Mouse (Mus musculus): ENCODE measurements around the gene Enthd1. TPM values are rescaled to one million over a fixed set of nuclear protein-coding genes. Genes with fewer than 3 reads are reported as not detected.
A peak's percentile ranks its signal among the peaks of the same experiment; 100 is the strongest.
"Not testable (repeated sequence)": the region's sequence is repeated elsewhere in the genome, so short reads cannot be mapped to it uniquely, and the experiment has no call there.

Enthd1 gene
- polyA plus RNA-seq, 1 experiment from 2014 or later = not detected

DNA sequence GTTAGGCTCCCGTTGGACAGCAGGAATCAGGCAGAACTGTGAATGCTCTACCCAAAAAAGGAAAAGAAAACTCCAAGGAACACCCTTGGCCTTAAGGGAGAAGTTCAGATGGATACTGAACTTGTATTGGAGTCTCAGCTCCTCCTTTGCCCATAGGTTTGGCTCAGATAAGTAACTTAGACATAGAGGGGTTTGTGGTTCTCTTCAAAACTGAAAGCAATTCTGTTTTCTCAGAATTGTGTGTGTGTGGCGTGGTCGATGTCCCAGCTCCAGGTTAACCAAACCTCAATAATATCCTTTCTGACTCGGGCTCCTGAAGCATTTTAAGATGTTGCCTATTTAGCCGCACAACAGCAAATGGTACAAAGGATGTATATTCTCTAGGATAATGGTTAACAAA lies 25.7 kb upstream of the Enthd1 start:
- H3K27ac ChIP-seq = no peak overlapping the region
- no peaks in the 10 kb centered on the region for H3K9me3 ChIP-seq
- no peak overlapping the region for H3K4me2 ChIP-seq
- ATAC-seq (ENCODE audit: low FRiP score) = no peak
- 0 out of 2 replicates have a peak, but pooled peaks cover 3% of the 10 kb centered on the region for H3K27me3 ChIP-seq
- no peak overlapping the region for H3K9ac ChIP-seq
- H3K4me1 ChIP-seq = peaks cover 11% of the 10 kb centered on the region
- no peaks in the 10 kb centered on the region for H3K36me3 ChIP-seq (replicated peaks)
- H3K4me3 ChIP-seq (replicated peaks) = no peak overlapping the region
- 92% methylated on average over 5 of the region's 5 CpGs for WGBS

DNA sequence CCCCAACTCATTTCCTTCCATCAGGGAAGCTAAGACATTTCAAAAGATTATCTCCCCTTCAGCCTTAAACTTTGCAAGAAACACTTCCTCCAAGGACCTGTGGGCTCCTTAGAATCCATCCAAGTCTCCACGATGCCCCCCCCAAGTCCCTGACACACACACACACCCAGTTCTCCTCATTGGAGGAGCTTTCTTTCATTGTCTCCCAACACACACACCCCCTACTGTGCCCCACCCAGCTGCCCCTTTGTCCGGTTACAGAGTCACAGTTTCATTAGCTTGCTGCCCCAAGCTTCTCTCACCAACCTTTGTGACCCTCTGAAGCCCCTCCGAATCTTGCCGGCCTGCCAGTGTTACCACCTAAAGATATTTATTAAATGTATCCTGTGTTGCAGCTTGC lies 21.3 kb upstream of the Enthd1 start:
- H3K27ac ChIP-seq = no peak overlapping the region
- ATAC-seq (ENCODE audit: low FRiP score) = no peak
- 18% methylated on average over 4 of the region's 4 CpGs for WGBS
- no peaks in the 10 kb centered on the region for H3K9me3 ChIP-seq
- H3K4me1 ChIP-seq = peaks cover 8% of the 10 kb centered on the region
- 0 out of 2 replicates have a peak, but pooled peaks cover 3% of the 10 kb centered on the region for H3K27me3 ChIP-seq
- no peak overlapping the region for H3K4me2 ChIP-seq
- H3K9ac ChIP-seq = no peak overlapping the region
- H3K4me3 ChIP-seq (replicated peaks) = no peak overlapping the region
- H3K36me3 ChIP-seq (replicated peaks) = no peaks in the 10 kb centered on the region

- Histone ChIP-seq H3K9me3 (no peaks in the 10 kb centered on the region), H3K27me3 (no peaks in the 10 kb centered on the region), H3K36me3 (replicated peaks) (no peaks in the 10 kb centered on the region), H3K4me3 (replicated peaks) (no peak overlapping the region), H3K4me2 (no peak overlapping the region), H3K4me1 (peaks cover 12% of the 10 kb centered on the region), H3K9ac (no peak overlapping the region), H3K27ac (no peak overlapping the region)
- 81% methylated on average over 20 of the region's 20 CpGs for WGBS
- ATAC-seq (ENCODE audit: low FRiP score) = no peak
These were observed 17.9 kb upstream of the Enthd1 start for GRCm38 (mm10) chr15:80582581-80583495.

- not testable (repeated sequence) for H3K4me3 ChIP-seq (replicated peaks); H3K4me2 ChIP-seq; H3K36me3 ChIP-seq (replicated peaks); ATAC-seq (ENCODE audit: low FRiP score); H3K9ac ChIP-seq; H3K27ac ChIP-seq; H3K9me3 ChIP-seq
- Histone ChIP-seq H3K4me1 (peaks cover 15% of the 10 kb centered on the region), H3K27me3 (peaks cover 17% of the 10 kb centered on the region)
- WGBS = 79% methylated on average over 1 of the region's 1 CpGs
These were observed 15.6 kb upstream of the Enthd1 start for GRCm38 (mm10) chr15:80580585-80580984.

DNA sequence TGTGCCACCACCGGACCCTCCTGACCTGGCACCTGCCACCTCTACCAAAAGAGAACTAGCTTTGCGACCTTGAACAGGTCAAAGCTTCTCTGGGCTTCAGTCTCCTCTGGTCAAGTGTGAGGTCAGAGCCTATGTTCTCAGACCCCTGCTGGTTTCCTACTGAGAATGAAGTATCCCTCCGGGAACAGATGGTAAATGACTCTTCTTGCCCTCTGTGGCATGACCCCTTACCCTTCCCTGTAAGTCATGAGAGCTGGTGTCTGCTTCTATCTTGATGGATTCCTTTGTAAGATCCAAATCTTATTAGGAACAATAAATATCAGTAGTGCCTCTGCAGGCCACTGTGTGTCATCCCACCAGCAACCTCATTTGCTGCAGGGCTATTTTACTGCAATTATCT lies 14.2 kb upstream of the Enthd1 start:
- WGBS = 72% methylated on average over 3 of the region's 3 CpGs
- no peak for ATAC-seq (ENCODE audit: low FRiP score)
- no peak overlapping the region for H3K27ac ChIP-seq

DNA sequence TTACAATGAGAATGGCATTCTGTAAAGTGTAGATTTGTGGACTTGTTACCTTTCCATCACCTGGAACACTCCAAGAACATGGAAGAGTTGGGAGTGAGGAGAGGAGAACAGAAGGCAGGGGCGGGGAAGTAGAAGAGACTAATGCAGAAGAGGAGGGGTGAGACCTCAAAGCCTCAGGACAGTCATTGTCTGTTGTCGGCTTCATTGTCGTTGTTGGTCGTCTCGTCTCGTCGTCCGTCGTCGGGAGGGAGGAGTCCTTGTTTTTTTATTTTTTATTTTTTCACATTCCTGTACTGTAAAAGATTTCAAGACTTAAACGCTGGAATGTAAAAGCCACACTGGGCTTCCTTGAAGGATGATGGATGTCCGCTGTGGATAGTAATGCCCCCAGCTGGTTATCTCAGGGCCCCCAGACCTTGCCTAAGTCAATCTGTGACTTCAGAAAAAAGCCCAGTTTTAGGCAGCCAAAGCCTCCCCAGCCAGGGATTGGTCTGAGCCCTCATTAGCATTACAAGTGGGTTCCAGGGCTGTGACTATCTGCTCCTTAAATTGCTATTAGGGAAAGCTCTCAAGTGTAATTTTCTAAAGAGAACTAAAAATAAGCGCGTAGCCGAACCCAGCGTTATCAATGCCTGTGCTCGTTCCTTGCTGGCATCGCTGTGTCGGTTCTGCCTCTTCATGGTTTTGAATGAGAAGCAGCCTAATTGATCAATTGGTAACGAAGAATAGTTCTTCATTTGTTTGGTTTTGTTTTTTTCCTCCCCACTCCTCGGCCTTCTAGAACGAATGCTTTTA lies 12.4 kb upstream of the Enthd1 start:
- Histone ChIP-seq H3K36me3 (replicated peaks) (no peaks in the 10 kb centered on the region), H3K27me3 (peaks cover 17% of the 10 kb centered on the region), H3K9ac (no peak overlapping the region), H3K4me3 (replicated peaks) (no peak overlapping the region), H3K4me1 (peaks cover 15% of the 10 kb centered on the region), H3K4me2 (peak overlapping the region; percentile 33), H3K27ac (no peak overlapping the region), H3K9me3 (no peaks in the 10 kb centered on the region)
- 4% methylated on average over 22 of the region's 22 CpGs for WGBS
- ATAC-seq (ENCODE audit: low FRiP score) = no peak

More for the DNA sequence above, 14.2 kb upstream of the Enthd1 start:
- Histone ChIP-seq H3K9ac (no peak overlapping the region), H3K4me1 (peaks cover 15% of the 10 kb centered on the region), H3K27me3 (peaks cover 17% of the 10 kb centered on the region), H3K4me2 (no peak overlapping the region), H3K4me3 (replicated peaks) (no peak overlapping the region), H3K36me3 (replicated peaks) (no peaks in the 10 kb centered on the region), H3K9me3 (no peaks in the 10 kb centered on the region)

DNA sequence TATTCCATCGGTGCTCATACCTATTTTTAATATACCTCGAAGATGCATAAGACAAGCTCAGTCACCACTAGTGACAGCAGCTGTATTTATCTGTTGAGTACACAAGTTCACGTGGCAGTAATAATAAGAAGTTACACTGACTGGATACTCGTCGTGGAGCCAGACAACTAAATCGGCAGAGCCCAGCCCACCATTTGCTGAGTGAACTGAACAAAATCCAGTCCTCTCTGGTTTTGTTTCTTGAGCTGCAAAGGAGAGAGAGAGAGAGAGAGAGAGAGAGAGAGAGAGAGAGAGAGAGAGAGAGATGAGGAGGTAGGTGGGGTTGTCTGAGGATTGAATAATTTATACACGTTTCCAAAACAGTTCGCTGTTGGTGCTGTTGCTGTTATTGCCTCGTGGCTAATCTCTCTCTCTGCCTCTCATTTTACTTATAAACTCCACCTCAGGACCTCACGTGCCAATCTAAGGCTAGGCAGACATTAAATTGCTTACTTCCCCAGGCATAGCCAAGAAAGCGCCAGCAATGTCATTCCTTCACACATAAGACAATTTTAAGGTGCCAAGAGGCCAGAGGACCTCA lies 11.5 kb upstream of the Enthd1 start:
- Histone ChIP-seq H3K4me2 (no peak overlapping the region), H3K4me3 (replicated peaks) (no peak overlapping the region), H3K36me3 (replicated peaks) (no peaks in the 10 kb centered on the region), H3K9ac (no peak overlapping the region), H3K9me3 (no peaks in the 10 kb centered on the region), H3K27me3 (peaks cover 17% of the 10 kb centered on the region), H3K4me1 (peaks cover 15% of the 10 kb centered on the region), H3K27ac (no peak overlapping the region)
- 78% methylated on average over 11 of the region's 11 CpGs for WGBS
- ATAC-seq (ENCODE audit: low FRiP score) = no peak

- no peak overlapping the region for H3K27ac ChIP-seq
- peaks cover 15% of the 10 kb centered on the region for H3K4me1 ChIP-seq
- peaks cover 17% of the 10 kb centered on the region for H3K27me3 ChIP-seq
- no peaks in the 10 kb centered on the region for H3K9me3 ChIP-seq
- no peak for ATAC-seq (ENCODE audit: low FRiP score)
- no peak overlapping the region for H3K4me2 ChIP-seq
- no peak overlapping the region for H3K4me3 ChIP-seq (replicated peaks)
- no peaks in the 10 kb centered on the region for H3K36me3 ChIP-seq (replicated peaks)
- 90% methylated on average over 13 of the region's 13 CpGs for WGBS
- no peak overlapping the region for H3K9ac ChIP-seq
These were observed 10.9 kb upstream of the Enthd1 start for GRCm38 (mm10) chr15:80575817-80576370.

- WGBS = 92% methylated on average over 17 of the region's 17 CpGs
- no peaks in the 10 kb centered on the region for H3K9me3 ChIP-seq
- H3K4me2 ChIP-seq = no peak overlapping the region
- no peak overlapping the region for H3K27ac ChIP-seq
- peaks cover 15% of the 10 kb centered on the region for H3K4me1 ChIP-seq
- no peaks in the 10 kb centered on the region for H3K36me3 ChIP-seq (replicated peaks)
- H3K4me3 ChIP-seq (replicated peaks) = no peak overlapping the region
- H3K27me3 ChIP-seq = peaks cover 17% of the 10 kb centered on the region
- no peak overlapping the region for H3K9ac ChIP-seq
- ATAC-seq (ENCODE audit: low FRiP score) = no peak
These were observed 9.5 kb upstream of the Enthd1 start for GRCm38 (mm10) chr15:80574211-80575040.

- no peaks in the 10 kb centered on the region for H3K36me3 ChIP-seq (replicated peaks)
- H3K27ac ChIP-seq = no peak overlapping the region
- no peak for ATAC-seq (ENCODE audit: low FRiP score)
- H3K27me3 ChIP-seq = peaks cover 17% of the 10 kb centered on the region
- H3K4me3 ChIP-seq (replicated peaks) = no peak overlapping the region
- no peak overlapping the region for H3K4me2 ChIP-seq
- H3K9me3 ChIP-seq = no peaks in the 10 kb centered on the region
- WGBS = 84% methylated on average over 9 of the region's 9 CpGs
- H3K9ac ChIP-seq = no peak overlapping the region
- peaks cover 13% of the 10 kb centered on the region for H3K4me1 ChIP-seq
These were observed 8.0 kb upstream of the Enthd1 start for GRCm38 (mm10) chr15:80572811-80573520.

DNA sequence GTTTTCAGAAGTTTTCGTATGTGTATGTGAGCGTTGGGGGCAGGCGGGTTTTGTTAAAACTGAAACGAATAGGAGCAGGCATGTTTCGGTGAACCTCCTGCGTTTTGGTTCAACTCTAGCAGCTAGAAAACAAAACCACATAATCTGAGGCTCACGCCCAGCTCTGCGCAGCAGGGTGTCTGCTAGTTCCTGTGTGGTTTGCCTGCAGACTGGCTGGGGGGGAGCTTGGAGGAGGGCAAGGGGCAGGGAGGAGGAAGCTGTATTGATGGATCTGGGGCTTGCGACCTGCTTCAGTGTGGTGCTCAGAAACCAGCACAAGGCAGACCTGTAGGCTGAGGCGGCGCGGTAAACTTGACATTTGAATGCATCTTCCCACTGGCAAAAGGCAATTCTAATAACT lies 7.3 kb upstream of the Enthd1 start, which contains the start of gene Grap2:
Gene Grap2 (plus strand): TSS at position 304 of the 400 bp plus-strand sequence.
- H3K4me3 ChIP-seq (replicated peaks) = no peak within 1 kb of the TSS
- no peaks in the 10 kb centered on the region for H3K9me3 ChIP-seq
- H3K9ac ChIP-seq = no peak within 1 kb of the TSS
- 63% methylated on average over 12 of the region's 12 CpGs for WGBS
- no peaks in the 10 kb centered on the region for H3K36me3 ChIP-seq (replicated peaks)
- H3K27ac ChIP-seq = no peak within 1 kb of the TSS
- no peak within 1 kb of the TSS for H3K4me2 ChIP-seq
- peaks cover 16% of the 10 kb centered on the region for H3K27me3 ChIP-seq
- no peak for ATAC-seq (ENCODE audit: low FRiP score)
- peaks cover 6% of the 10 kb centered on the region for H3K4me1 ChIP-seq

Data from forebrain, embryonic 12.5 days (tissue).